Comparison of ENCODE assay signal across 12 mouse cellular contexts in the genomic region with DNA sequence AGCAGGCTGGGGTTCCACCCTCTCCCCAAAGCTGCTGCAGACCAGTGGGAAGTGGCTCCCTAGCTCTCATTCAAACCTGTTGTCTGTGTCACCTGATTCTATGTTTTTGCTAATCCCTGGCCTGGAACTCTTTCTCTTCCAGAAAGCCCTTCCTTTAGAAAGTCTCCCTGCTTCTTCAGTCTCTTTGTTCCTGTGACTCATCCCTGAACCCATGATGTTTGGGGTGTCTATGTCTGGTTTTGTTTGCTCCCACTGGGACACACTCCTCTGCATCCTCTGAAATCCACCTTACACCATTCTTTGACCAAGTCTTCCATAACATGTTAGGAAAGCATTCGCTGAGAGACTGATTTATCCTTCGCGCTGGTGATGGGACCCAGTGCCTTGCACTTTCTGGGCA. TPM values are rescaled to one million over a fixed set of nuclear protein-coding genes. Genes with fewer than 3 reads are reported as not detected.
A peak's percentile ranks its signal among the peaks of the same experiment; 100 is the strongest.
DNase-seq lines count a peak whose midpoint lies in the region; ATAC-seq and TF ChIP-seq lines count a peak whose summit lies in the region.
"Had no signal": no experiment of that assay in that cellular context is flagged by ENCODE, and none has a peak within 500 bp of the region (broad histone marks: within the 10 kb centered on the region; RNA-seq: fewer than 3 reads in every experiment).

No protein-coding gene starts in this region.

- peaks cover 2% of the 10 kb centered on the region; the same call in 1 of the 2 replicates for H3K27me3 ChIP-seq in forebrain, embryonic 13.5 days
- no peaks in the 10 kb centered on the region for H3K27me3 ChIP-seq in forebrain, embryonic 10.5 days (ENCODE audit: poor library complexity, severe bottlenecking)
- no peaks in the 10 kb centered on the region for H3K27me3 ChIP-seq in midbrain, embryonic 16.5 days (ENCODE audit: control insufficient read depth, insufficient read depth, low read depth, low read length)
- H3K27me3 ChIP-seq: embryonic facial prominence, embryonic 15.5 days had no signal

- no peak for TF ChIP-seq CTCF in layer of hippocampus, adult 2 months (conservative IDR thresholded peaks at IDR 0.05)

- DNase-seq in forebrain, embryonic 10.5 days (ENCODE audit: extremely low spot score, low spot score), result no peak
- DNase-seq in layer of hippocampus, adult 2 months (ENCODE audit: low spot score in 2 of 2), result no peak
- no peak for DNase-seq in layer of hippocampus, adult 11-12 months (ENCODE audit: low spot score)
- peak; percentile 51 for DNase-seq in NIH3T3 (ENCODE audit: low read depth)
- DNase-seq in testis, postnatal 14 days (ENCODE audit: low spot score), result no peak
- no peak for DNase-seq in kidney, postnatal 25 days

- H3K36me3 ChIP-seq in forebrain, embryonic 13.5 days (ENCODE audit: poor library complexity, severe bottlenecking), result peaks cover 29% of the 10 kb centered on the region
- peaks cover 29% of the 10 kb centered on the region for H3K36me3 ChIP-seq in forebrain, embryonic 10.5 days (replicated peaks)
- H3K36me3 ChIP-seq in midbrain, embryonic 16.5 days (ENCODE audit: control insufficient read depth, insufficient read depth, low read length), result peaks cover 4% of the 10 kb centered on the region

- H3K4me3 ChIP-seq in forebrain, embryonic 13.5 days, result no peak overlapping the region
- H3K4me3 ChIP-seq in forebrain, embryonic 10.5 days, result no peak overlapping the region
- no peak overlapping the region for H3K4me3 ChIP-seq in layer of hippocampus, adult 2 months
- no peak overlapping the region for H3K4me3 ChIP-seq in midbrain, embryonic 16.5 days (ENCODE audit: low read depth, low read length)
- H3K4me3 ChIP-seq: embryonic facial prominence, embryonic 15.5 days had no signal

- no peak for ATAC-seq in forebrain, embryonic 13.5 days
- ATAC-seq in midbrain, embryonic 16.5 days, result no peak

- 90% methylated on average over 3 of the region's 3 CpGs for WGBS in forebrain, embryonic 13.5 days
- WGBS in forebrain, embryonic 10.5 days, result 82% methylated on average over 3 of the region's 3 CpGs
- WGBS in midbrain, embryonic 16.5 days, result 78% methylated on average over 3 of the region's 3 CpGs

- H3K9me3 ChIP-seq in forebrain, embryonic 13.5 days (replicated peaks), result no peaks in the 10 kb centered on the region
- no peaks in the 10 kb centered on the region for H3K9me3 ChIP-seq in forebrain, embryonic 10.5 days
- no peaks in the 10 kb centered on the region for H3K9me3 ChIP-seq in midbrain, embryonic 16.5 days (replicated peaks; ENCODE audit: control insufficient read depth, low read length, poor library complexity, severe bottlenecking)
- H3K9me3 ChIP-seq: embryonic facial prominence, embryonic 15.5 days; heart, embryonic 13.5 days had no signal

- no peak overlapping the region for H3K9ac ChIP-seq in forebrain, embryonic 13.5 days
- H3K9ac ChIP-seq in midbrain, embryonic 16.5 days (ENCODE audit: low read depth, low read length), result no peak overlapping the region
- H3K9ac ChIP-seq: embryonic facial prominence, embryonic 15.5 days had no signal

- H3K4me1 ChIP-seq in forebrain, embryonic 13.5 days, result peaks cover 28% of the 10 kb centered on the region
- peaks cover 27% of the 10 kb centered on the region for H3K4me1 ChIP-seq in forebrain, embryonic 10.5 days
- H3K4me1 ChIP-seq in midbrain, embryonic 16.5 days (ENCODE audit: control insufficient read depth, insufficient read depth, low read length), result peaks cover 10% of the 10 kb centered on the region

- H3K27ac ChIP-seq in forebrain, embryonic 13.5 days, result peak overlapping the region; percentile 75
- no peak overlapping the region for H3K27ac ChIP-seq in forebrain, embryonic 10.5 days
- peak overlapping the region; percentile 90 for H3K27ac ChIP-seq in layer of hippocampus, adult 2 months
- H3K27ac ChIP-seq in midbrain, embryonic 16.5 days (ENCODE audit: low read length), result peak overlapping the region; percentile 47; the same call in 1 of the 2 replicates
- H3K27ac ChIP-seq: embryonic facial prominence, embryonic 15.5 days had no signal

- no peak overlapping the region for H3K4me2 ChIP-seq in forebrain, embryonic 13.5 days
- H3K4me2 ChIP-seq in midbrain, embryonic 16.5 days (ENCODE audit: low read length), result no peak overlapping the region

RNA-seq across cellular contexts. Expression of a gene that starts 1.1 kb away (rescaled TPM):
- polyA plus RNA-seq in forebrain, embryonic 13.5 days (2015; fragmentation: Nextera tagmentation; extraction: Ambion mirVana), result 33.4 and 37.4 TPM in 2 replicates
- polyA plus RNA-seq in forebrain, embryonic 10.5 days (2016; fragmentation: Nextera tagmentation; extraction: Ambion mirVana), result 35.7 and 37.9 TPM in 2 replicates
- 10 to 100 TPM; 29.2 to 32.8 TPM for total RNA-seq in layer of hippocampus, adult 2 months (2021)
- 35.0 and 38.2 TPM in 2 replicates for polyA plus RNA-seq in midbrain, embryonic 16.5 days (2015; fragmentation: Nextera tagmentation; extraction: Ambion mirVana)

RNA-seq across cellular contexts. Expression of a gene that starts 8.9 kb away (rescaled TPM):
- 12.2 and 14.2 TPM in 2 replicates for polyA plus RNA-seq in forebrain, embryonic 13.5 days (2015; fragmentation: Nextera tagmentation; extraction: Ambion mirVana)
- polyA plus RNA-seq in forebrain, embryonic 10.5 days (2016; fragmentation: Nextera tagmentation; extraction: Ambion mirVana), result 17.1 and 19.2 TPM in 2 replicates
- total RNA-seq in layer of hippocampus, adult 2 months (2021), result 10 to 100 TPM; 14.2 to 15.7 TPM
- 10.7 and 11.8 TPM in 2 replicates for polyA plus RNA-seq in midbrain, embryonic 16.5 days (2015; fragmentation: Nextera tagmentation; extraction: Ambion mirVana)

RNA-seq across cellular contexts. Expression of a gene that starts 9.2 kb away (rescaled TPM):
- 47.4 and 48.0 TPM in 2 replicates for polyA plus RNA-seq in forebrain, embryonic 13.5 days (2015; fragmentation: Nextera tagmentation; extraction: Ambion mirVana)
- polyA plus RNA-seq in forebrain, embryonic 10.5 days (2016; fragmentation: Nextera tagmentation; extraction: Ambion mirVana), result 38.5 and 41.6 TPM in 2 replicates
- 10 to 100 TPM; 50.2 to 50.8 TPM for total RNA-seq in layer of hippocampus, adult 2 months (2021)
- 48.7 and 55.5 TPM in 2 replicates for polyA plus RNA-seq in midbrain, embryonic 16.5 days (2015; fragmentation: Nextera tagmentation; extraction: Ambion mirVana)

RNA-seq across cellular contexts. Expression of a gene that starts 9.4 kb away (rescaled TPM):
- 100 and 102 TPM in 2 replicates for polyA plus RNA-seq in forebrain, embryonic 13.5 days (2015; fragmentation: Nextera tagmentation; extraction: Ambion mirVana)
- 10.5 and 13.5 TPM in 2 replicates for polyA plus RNA-seq in forebrain, embryonic 10.5 days (2016; fragmentation: Nextera tagmentation; extraction: Ambion mirVana)
- total RNA-seq in layer of hippocampus, adult 2 months (2021), result 100 to 1,000 TPM; 146 to 158 TPM
- 169 and 189 TPM in 2 replicates for polyA plus RNA-seq in midbrain, embryonic 16.5 days (2015; fragmentation: Nextera tagmentation; extraction: Ambion mirVana)
- total RNA-seq: gastrocnemius, adult 18-20 months; MEL had no signal

RNA-seq across cellular contexts. Expression of a gene that starts 9.4 kb away (rescaled TPM):
- 0.23 and 0.45 TPM in 2 replicates for polyA plus RNA-seq in forebrain, embryonic 13.5 days (2015; fragmentation: Nextera tagmentation; extraction: Ambion mirVana)
- polyA plus RNA-seq in forebrain, embryonic 10.5 days (2016; fragmentation: Nextera tagmentation; extraction: Ambion mirVana), result 0.71 and 0.74 TPM in 2 replicates
- total RNA-seq in layer of hippocampus, adult 2 months (2021), result under 1 TPM; 0.37 to 0.41 TPM
- polyA plus RNA-seq in midbrain, embryonic 16.5 days (2015; fragmentation: Nextera tagmentation; extraction: Ambion mirVana), result 0.51 and 0.73 TPM in 2 replicates
